Mouse (Mus musculus): Measurements from ENCODE around the gene Akap9. TPM values are rescaled to one million over a fixed set of nuclear protein-coding genes. Genes with fewer than 3 reads are reported as not detected.

Akap9 gene
- polyA plus RNA-seq, 1 experiment: 3.0 TPM

GRCm38 (mm10) chr5:3933551-3933950 is 5.7 kb downstream of the Akap9 start:
- H3K4me3 ChIP-seq: no peak overlapping the region
- no peak overlapping the region for H3K4me2 ChIP-seq (ENCODE audit: low read depth)
- TF ChIP-seq E2F4 (IDR thresholded peaks at IDR 0.05; ENCODE audit: insufficient read depth): no peak
- no peak for TF ChIP-seq POLR2A (IDR thresholded peaks at IDR 0.05; ENCODE audit: insufficient read length, low read depth)
- TF ChIP-seq REST (IDR thresholded peaks at IDR 0.05; ENCODE audit: insufficient read depth, insufficient read length): no peak
- TF ChIP-seq CEBPB (IDR thresholded peaks at IDR 0.05; ENCODE audit: insufficient read depth, poor library complexity, severe bottlenecking): no peak
- no peak for TF ChIP-seq SRF (IDR thresholded peaks at IDR 0.05; ENCODE audit: control insufficient read depth, insufficient read length, low read depth)
- TF ChIP-seq TCF12 (IDR thresholded peaks at IDR 0.05; ENCODE audit: insufficient read depth, poor library complexity, severe bottlenecking): no peak
- TF ChIP-seq MYOD1 (IDR thresholded peaks at IDR 0.05; ENCODE audit: control insufficient read depth in 1 of 3, insufficient read length in 2 of 3, low read depth in 2 of 3): no peak
- TF ChIP-seq MAX (IDR thresholded peaks at IDR 0.05; ENCODE audit: low read depth): no peak
- no peak for TF ChIP-seq MYOG (IDR thresholded peaks at IDR 0.05; ENCODE audit: control insufficient read depth in 1 of 3, insufficient read depth in 1 of 3, insufficient read length in 2 of 3, low read depth in 2 of 3)
- no peak for TF ChIP-seq POLR2AphosphoS2 (IDR thresholded peaks at IDR 0.05; ENCODE audit: insufficient read length, low read depth)
- no peaks in the 10 kb centered on the region for H3K36me3 ChIP-seq (ENCODE audit: control insufficient read depth, insufficient read depth)
- H3K79me2 ChIP-seq (ENCODE audit: control insufficient read depth, insufficient read depth): peaks cover 54% of the 10 kb centered on the region
- no peak overlapping the region for H3ac ChIP-seq (ENCODE audit: control insufficient read depth, insufficient read length)
- no peaks in the 10 kb centered on the region for H3K27me3 ChIP-seq (ENCODE audit: control insufficient read depth, insufficient read depth, insufficient read length)

- H3K79me2 ChIP-seq (ENCODE audit: control insufficient read depth, insufficient read depth): peaks cover 48% of the 10 kb centered on the region
- no peaks in the 10 kb centered on the region for H3K36me3 ChIP-seq (ENCODE audit: control insufficient read depth, insufficient read depth)
- no peaks in the 10 kb centered on the region for H3K27me3 ChIP-seq (ENCODE audit: control insufficient read depth, insufficient read depth, insufficient read length)
- H3K4me2 ChIP-seq (ENCODE audit: low read depth): no peak overlapping the region
- H3ac ChIP-seq (ENCODE audit: control insufficient read depth, insufficient read length): no peak overlapping the region
- TF ChIP-seq MYOG (IDR thresholded peaks at IDR 0.05; ENCODE audit: control insufficient read depth in 1 of 3, insufficient read depth in 1 of 3, insufficient read length in 2 of 3, low read depth in 2 of 3): no peak
- TF ChIP-seq REST (IDR thresholded peaks at IDR 0.05; ENCODE audit: insufficient read depth, insufficient read length): no peak
- TF ChIP-seq SRF (IDR thresholded peaks at IDR 0.05; ENCODE audit: control insufficient read depth, insufficient read length, low read depth): no peak
- TF ChIP-seq USF1 (IDR thresholded peaks at IDR 0.05; ENCODE audit: low read depth): no peak
- no peak for TF ChIP-seq MYOD1 (IDR thresholded peaks at IDR 0.05; ENCODE audit: control insufficient read depth in 1 of 3, insufficient read length in 2 of 3, low read depth in 2 of 3)
- TF ChIP-seq POLR2A (IDR thresholded peaks at IDR 0.05; ENCODE audit: insufficient read length, low read depth): no peak
- TF ChIP-seq TCF12 (IDR thresholded peaks at IDR 0.05; ENCODE audit: insufficient read depth, poor library complexity, severe bottlenecking): no peak
- TF ChIP-seq CEBPB (IDR thresholded peaks at IDR 0.05; ENCODE audit: insufficient read depth, poor library complexity, severe bottlenecking): no peak
- TF ChIP-seq POLR2AphosphoS2 (IDR thresholded peaks at IDR 0.05; ENCODE audit: insufficient read length, low read depth): no peak
- no peak overlapping the region for H3K4me3 ChIP-seq
Observed at GRCm38 (mm10) chr5:3935266-3935665, 7.4 kb downstream of the Akap9 start.

GRCm38 (mm10) chr5:3935778-3936554 is 8.1 kb downstream of the Akap9 start:
- peak in 1 of 3 experiments; percentile 61 for TF ChIP-seq MYOG (IDR thresholded peaks at IDR 0.05; ENCODE audit: control insufficient read depth in 1 of 3, insufficient read depth in 1 of 3, insufficient read length in 2 of 3, low read depth in 2 of 3)
- peak; percentile 16 for TF ChIP-seq TCF12 (IDR thresholded peaks at IDR 0.05; ENCODE audit: insufficient read depth, poor library complexity, severe bottlenecking)
- peak in 2 of 3 experiments; percentile 56 to 57 for TF ChIP-seq MYOD1 (IDR thresholded peaks at IDR 0.05; ENCODE audit: control insufficient read depth in 1 of 3, insufficient read length in 2 of 3, low read depth in 2 of 3)
- TF ChIP-seq MAX (IDR thresholded peaks at IDR 0.05; ENCODE audit: low read depth): no peak
- Histone ChIP-seq H3K79me2 (ENCODE audit: control insufficient read depth, insufficient read depth) (peaks cover 42% of the 10 kb centered on the region), H3K36me3 (ENCODE audit: control insufficient read depth, insufficient read depth) (no peaks in the 10 kb centered on the region), H3K27me3 (ENCODE audit: control insufficient read depth, insufficient read depth, insufficient read length) (no peaks in the 10 kb centered on the region), H3K4me2 (ENCODE audit: low read depth) (no peak overlapping the region), H3ac (ENCODE audit: control insufficient read depth, insufficient read length) (no peak overlapping the region), H3K4me3 (no peak overlapping the region)

- Histone ChIP-seq H3K79me2 (ENCODE audit: control insufficient read depth, insufficient read depth) (peaks cover 31% of the 10 kb centered on the region), H3K36me3 (ENCODE audit: control insufficient read depth, insufficient read depth) (no peaks in the 10 kb centered on the region), H3K27me3 (ENCODE audit: control insufficient read depth, insufficient read depth, insufficient read length) (no peaks in the 10 kb centered on the region), H3K4me3 (no peak overlapping the region), H3ac (ENCODE audit: control insufficient read depth, insufficient read length) (no peak overlapping the region), H3K4me2 (ENCODE audit: low read depth) (no peak overlapping the region)
- TF ChIP-seq POLR2AphosphoS2 (IDR thresholded peaks at IDR 0.05; ENCODE audit: insufficient read length, low read depth) (no peak), SRF (IDR thresholded peaks at IDR 0.05; ENCODE audit: control insufficient read depth, insufficient read length, low read depth) (no peak), USF1 (IDR thresholded peaks at IDR 0.05; ENCODE audit: low read depth) (no peak), POLR2A (IDR thresholded peaks at IDR 0.05; ENCODE audit: insufficient read length, low read depth) (no peak)
Observed at GRCm38 (mm10) chr5:3938905-3939304, 11.1 kb downstream of the Akap9 start.

- H3K27me3 ChIP-seq (ENCODE audit: control insufficient read depth, insufficient read depth, insufficient read length): no peaks in the 10 kb centered on the region
- H3K36me3 ChIP-seq (ENCODE audit: control insufficient read depth, insufficient read depth): no peaks in the 10 kb centered on the region
- TF ChIP-seq MYOD1 (IDR thresholded peaks at IDR 0.05; ENCODE audit: control insufficient read depth in 1 of 3, insufficient read length in 2 of 3, low read depth in 2 of 3) (no peak), POLR2A (IDR thresholded peaks at IDR 0.05; ENCODE audit: insufficient read length, low read depth) (no peak), REST (IDR thresholded peaks at IDR 0.05; ENCODE audit: insufficient read depth, insufficient read length) (no peak), SRF (IDR thresholded peaks at IDR 0.05; ENCODE audit: control insufficient read depth, insufficient read length, low read depth) (no peak), CEBPB (IDR thresholded peaks at IDR 0.05; ENCODE audit: insufficient read depth, poor library complexity, severe bottlenecking) (no peak), MYOG (IDR thresholded peaks at IDR 0.05; ENCODE audit: control insufficient read depth in 1 of 3, insufficient read depth in 1 of 3, insufficient read length in 2 of 3, low read depth in 2 of 3) (no peak), POLR2AphosphoS2 (IDR thresholded peaks at IDR 0.05; ENCODE audit: insufficient read length, low read depth) (no peak), MAX (IDR thresholded peaks at IDR 0.05; ENCODE audit: low read depth) (no peak), TCF12 (IDR thresholded peaks at IDR 0.05; ENCODE audit: insufficient read depth, poor library complexity, severe bottlenecking) (no peak), TCF3 (IDR thresholded peaks at IDR 0.05; ENCODE audit: insufficient read length, low read depth) (no peak), USF1 (IDR thresholded peaks at IDR 0.05; ENCODE audit: low read depth) (no peak), E2F4 (IDR thresholded peaks at IDR 0.05; ENCODE audit: insufficient read depth) (no peak)
- H3K4me2 ChIP-seq (ENCODE audit: low read depth): no peak overlapping the region
- H3K79me2 ChIP-seq (ENCODE audit: control insufficient read depth, insufficient read depth): peaks cover 26% of the 10 kb centered on the region
- H3ac ChIP-seq (ENCODE audit: control insufficient read depth, insufficient read length): no peak overlapping the region
- H3K4me3 ChIP-seq: no peak overlapping the region
Observed at GRCm38 (mm10) chr5:3939335-3939734, 11.5 kb downstream of the Akap9 start.
